Mouse (Mus musculus) testis, adult 2 months (tissue): ENCODE data around the gene Gmnn.

Experiments
- CTCF ChIP-seq: fragments of 200-500 bp; IDR thresholded peaks from 2 replicates; pipeline ENCODE4 v1.5.1; 2012; ENCODE audit warnings: low read depth, mild to moderate bottlenecking, inconsistent platforms, low read length, moderate library complexity; ENCODE audit not compliant: control insufficient read depth, insufficient read depth, insufficient replicate concordance
- POLR2A ChIP-seq: fragments of 200-500 bp; IDR thresholded peaks from 2 replicates; pipeline ENCODE4 v1.6.1; 2012; ENCODE audit warnings: low read depth, mild to moderate bottlenecking, inconsistent platforms, low read length, moderate library complexity; ENCODE audit not compliant: control insufficient read depth

- TF ChIP-seq POLR2A (peak; percentile 65; the same call in 1 of the 2 replicates), CTCF (no peak)
Measured at GRCm38 (mm10) chr13:24741028-24741427, 20.7 kb downstream of the Gmnn start, which contains the start of gene Armh2.
